Mouse (Mus musculus) kidney, adult 2 months (tissue): ENCODE measurements around the gene Ccdc151.

Experiments
- CTCF ChIP-seq: fragments of 200-500 bp; conservative IDR thresholded peaks from 2 replicates; pipeline ENCODE4 v1.5.1; 2011; ENCODE audit warnings: low read depth, mild to moderate bottlenecking, control low read depth, low read length, moderate library complexity, mixed read lengths; ENCODE audit not compliant: insufficient read depth, insufficient read length
- POLR2A ChIP-seq: fragments of 200-500 bp; IDR thresholded peaks from one replicate; pipeline ENCODE4 v1.6.1; 2011; ENCODE audit warnings: low read depth, low read length, control low read depth

DNA sequence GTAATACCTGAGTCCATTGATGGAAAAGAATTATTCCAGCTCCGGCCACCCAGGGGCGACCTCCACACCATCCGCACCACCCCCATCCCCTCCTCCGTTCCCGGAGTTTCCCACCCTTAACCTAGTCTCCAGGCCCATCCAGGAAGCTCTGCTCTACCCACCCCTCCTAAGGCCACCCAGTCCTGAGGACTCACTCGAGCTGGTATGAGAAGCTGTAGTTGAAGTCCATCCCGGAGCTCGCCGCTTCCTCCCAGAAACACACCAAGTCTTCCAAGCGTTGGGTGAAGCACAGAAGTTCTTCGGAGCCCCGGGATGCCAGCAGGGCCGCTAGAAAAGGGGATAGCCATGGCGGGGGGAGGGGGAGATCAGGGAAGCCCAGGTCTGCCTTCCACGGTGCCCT lies 40.4 kb downstream of the Ccdc151 start:
- no peak for TF ChIP-seq POLR2A
- no peak for TF ChIP-seq CTCF
